Mouse (Mus musculus) right cerebral cortex, postnatal 36 days (tissue): ENCODE results near the gene Pcnt.

ENCODE experiments used
- DNase-seq, 2 experiments: peaks; one replicate each; pipeline ENCODE4 v3.0.0; 2022; ENCODE audit warnings: low spot score in 2 of 2, mixed read lengths in 1 of 2

The Pcnt gene

GRCm38 (mm10) chr10:76442178-76443088 lies at the start of gene Pcnt:
TSS of gene Pcnt (minus strand) at chr10:76442786.
- peak; percentile 94 to 96 for DNase-seq

GRCm38 (mm10) chr10:76489205-76489604 lies 46.6 kb upstream of the Pcnt start:
- no peak for DNase-seq

GRCm38 (mm10) chr10:76488265-76488664 lies 45.7 kb upstream of the Pcnt start:
- no peak for DNase-seq

GRCm38 (mm10) chr10:76486302-76486701 lies 43.7 kb upstream of the Pcnt start:
- DNase-seq: no peak

GRCm38 (mm10) chr10:76481480-76481879 lies 38.9 kb upstream of the Pcnt start:
- no peak for DNase-seq

- no peak for DNase-seq
Observed at GRCm38 (mm10) chr10:76480851-76481250, 38.3 kb upstream of the Pcnt start.

- DNase-seq: no peak
Observed at GRCm38 (mm10) chr10:76473759-76474158, 31.2 kb upstream of the Pcnt start.

GRCm38 (mm10) chr10:76468203-76469162 lies 25.9 kb upstream of the Pcnt start, which contains the start of the genes Mcm3ap and Ybey:
TSS of gene Mcm3ap (plus strand) at chr10:76468927.
TSS of gene Ybey (minus strand) at chr10:76469114.
- peak; percentile 84 to 86 for DNase-seq

GRCm38 (mm10) chr10:76462721-76463120 lies 20.1 kb upstream of the Pcnt start:
- DNase-seq: no peak

- DNase-seq: peak in 1 of 2 experiments; percentile 28
Observed at GRCm38 (mm10) chr10:76462312-76462711, 19.7 kb upstream of the Pcnt start.

GRCm38 (mm10) chr10:76461255-76461654 lies 18.7 kb upstream of the Pcnt start:
- no peak for DNase-seq

GRCm38 (mm10) chr10:76455289-76455688 lies 12.7 kb upstream of the Pcnt start:
- peak in 1 of 2 experiments; percentile 26 for DNase-seq

GRCm38 (mm10) chr10:76448851-76449250 lies 6.3 kb upstream of the Pcnt start, which contains the start of gene 2610028H24Rik:
TSS of gene 2610028H24Rik (plus strand) at chr10:76449081.
- no peak for DNase-seq

- no peak for DNase-seq
Observed at GRCm38 (mm10) chr10:76447406-76448229, 5.0 kb upstream of the Pcnt start.

- DNase-seq: no peak
Observed at GRCm38 (mm10) chr10:76445996-76446681, 3.6 kb upstream of the Pcnt start.

GRCm38 (mm10) chr10:76440281-76440680 lies 2.3 kb downstream of the Pcnt start, which contains the start of gene AC141477.1:
TSS of gene AC141477.1 (minus strand) at chr10:76440444.
- DNase-seq: no peak

GRCm38 (mm10) chr10:76439107-76439890 lies 3.3 kb downstream of the Pcnt start:
- no peak for DNase-seq

- no peak for DNase-seq
Observed at GRCm38 (mm10) chr10:76433925-76434324, 8.7 kb downstream of the Pcnt start.

GRCm38 (mm10) chr10:76425674-76426073 lies 16.9 kb downstream of the Pcnt start:
- DNase-seq: no peak

GRCm38 (mm10) chr10:76416811-76417210 lies 25.8 kb downstream of the Pcnt start:
- peak; percentile 64 to 73 for DNase-seq
